Mouse (Mus musculus) embryonic facial prominence, embryonic 14.5 days (tissue): Measurements from ENCODE around the gene Sh3rf1. TPM values are rescaled to one million over a fixed set of nuclear protein-coding genes. Genes with fewer than 3 reads are reported as not detected.
A peak's percentile ranks its signal among the peaks of the same experiment; 100 is the strongest.

ENCODE experiments used
- ATAC-seq: fragments of 200-750 bp; cut with Nextera tagmentation; 2 replicates; pipeline ENCODE4 v1.8.0; 2017; ENCODE audit warnings: low read depth, moderate number of reproducible peaks, moderate TSS enrichment
- DNase-seq: peaks from one replicate; pipeline ENCODE4 v3.0.0-alpha.2; 2015; ENCODE audit warnings: low spot score
- H3K27ac ChIP-seq: fragments of 300-500 bp; sonication (generic); replicated peaks from 2 replicates; pipeline ENCODE4 v1.5.1; 2014; ENCODE audit warnings: low read depth, mild to moderate bottlenecking, low read length, moderate library complexity
- H3K27me3 ChIP-seq: fragments of 300-500 bp; sonication (generic); replicated peaks from 2 replicates; pipeline ENCODE4 v1.6.1; 2014; ENCODE audit warnings: low read length; ENCODE audit not compliant: control insufficient read depth, insufficient read depth
- H3K36me3 ChIP-seq: fragments of 300-500 bp; sonication (generic); 2 replicates; pipeline ENCODE4 v1.6.1; 2014; ENCODE audit warnings: low read length, mixed read lengths; ENCODE audit not compliant: control insufficient read depth, insufficient read depth
- H3K4me1 ChIP-seq: fragments of 300-500 bp; sonication (generic); 2 replicates; pipeline ENCODE4 v1.6.1; 2014; ENCODE audit warnings: antibody characterized with exemption, low read length; ENCODE audit not compliant: control insufficient read depth, insufficient read depth
- H3K4me2 ChIP-seq: fragments of 300-500 bp; sonication (generic); 2 replicates; pipeline ENCODE4 v1.6.1; 2014; ENCODE audit warnings: low read depth, mild to moderate bottlenecking, low read length, moderate library complexity, mixed read lengths
- H3K4me3 ChIP-seq: fragments of 300-500 bp; sonication (generic); 2 replicates; pipeline ENCODE4 v1.5.1; 2014; ENCODE audit warnings: low read depth, mild to moderate bottlenecking, low read length
- H3K9ac ChIP-seq: fragments of 300-500 bp; sonication (generic); 2 replicates; pipeline ENCODE4 v1.6.1; 2014; ENCODE audit warnings: low read depth, mild to moderate bottlenecking, low read length, moderate library complexity, mixed read lengths
- H3K9me3 ChIP-seq: fragments of 300-500 bp; sonication (generic); 2 replicates; pipeline ENCODE4 v1.6.1; 2016; ENCODE audit warnings: low read length; ENCODE audit not compliant: control insufficient read depth
- WGBS: fragments of 180-500 bp; shearing (Covaris S2); extraction: QIAGEN DNeasy Blood & Tissue Kit; methylation state at CpG from one replicate; pipeline ENCODE4 v1.1.7; 2014; 5-methylcytosine and 5-hydroxymethylcytosine counted together
- polyA plus RNA-seq: library from polyadenylated mRNA; unstranded; fragments of >200 nt; fragmentation: Nextera tagmentation; extraction: Ambion mirVana; gene quantifications from 2 replicates; pipeline ENCODE4 v1.2.1, GENCODE M21; 2014

Gene Sh3rf1
- polyA plus RNA-seq, 1 experiment from 2014 or later, result 10.5 TPM

DNA sequence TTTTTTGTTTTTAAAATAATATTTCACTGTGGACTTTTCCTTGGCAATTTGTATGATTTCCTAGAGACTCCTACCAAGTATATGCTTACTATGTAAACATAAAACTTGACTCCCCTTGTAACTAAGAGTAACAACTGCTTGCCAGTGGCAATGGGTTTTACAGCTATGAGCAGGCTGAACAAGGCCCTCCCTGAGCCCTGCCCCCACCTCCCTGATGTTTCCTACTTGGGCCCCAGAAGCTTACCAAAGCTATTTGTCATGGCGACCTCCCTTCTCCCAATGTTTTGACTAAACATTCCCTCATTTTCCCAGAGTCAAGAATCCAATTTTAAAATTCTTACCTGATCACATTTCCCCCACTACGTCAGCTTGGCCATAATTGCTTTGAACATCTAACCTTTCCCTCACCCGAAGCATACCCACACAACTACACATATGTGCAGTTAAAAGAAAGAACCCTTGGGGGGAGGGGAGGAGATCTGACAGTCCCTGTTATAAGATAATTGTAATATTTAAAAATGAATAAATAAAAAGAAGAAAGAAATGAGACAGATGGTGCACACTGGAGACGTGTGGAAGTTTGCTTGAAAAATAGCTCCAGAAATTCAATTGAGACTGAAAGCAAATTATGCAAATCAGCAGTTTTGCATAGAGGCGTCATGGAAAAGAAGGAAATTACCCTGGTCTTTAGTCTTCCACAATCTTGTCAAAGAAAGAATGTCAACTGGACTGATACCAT, 8.4 kb upstream of the Sh3rf1 start:
- Histone ChIP-seq H3K36me3 (no peaks in the 10 kb centered on the region), H3K4me3 (no peak overlapping the region), H3K4me2 (no peak overlapping the region), H3K9ac (no peak overlapping the region), H3K4me1 (0 out of 2 replicates have a peak, but pooled peaks cover 2% of the 10 kb centered on the region), H3K27ac (no peak overlapping the region), H3K9me3 (no peaks in the 10 kb centered on the region), H3K27me3 (no peaks in the 10 kb centered on the region)
- 32% methylated on average over 5 of the region's 5 CpGs for WGBS
- DNase-seq (no peak), ATAC-seq (peak; percentile 30; the same call in 1 of the 2 replicates)

DNA sequence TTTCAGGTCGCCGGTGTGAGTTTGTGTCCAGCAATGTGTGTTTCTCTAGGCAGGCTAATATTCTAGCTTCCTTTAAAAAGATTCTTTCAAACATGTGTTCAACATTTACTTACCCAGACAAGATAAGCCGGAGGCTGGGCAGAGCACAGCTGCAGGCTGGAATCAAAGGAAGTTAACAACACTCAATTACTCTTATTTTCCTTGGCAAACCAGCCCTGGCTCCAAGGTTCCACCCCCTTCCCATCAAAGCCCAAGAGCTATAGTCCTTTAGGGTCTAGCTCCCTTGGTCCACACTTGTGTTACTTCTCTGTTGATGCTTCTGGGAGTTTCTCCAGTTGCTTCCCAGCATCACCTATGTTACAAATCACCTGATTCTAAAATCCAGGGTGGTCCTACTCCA, 6.7 kb upstream of the Sh3rf1 start:
- Histone ChIP-seq H3K9ac (no peak overlapping the region), H3K4me3 (no peak overlapping the region), H3K9me3 (no peaks in the 10 kb centered on the region), H3K36me3 (no peaks in the 10 kb centered on the region), H3K27ac (no peak overlapping the region), H3K4me2 (no peak overlapping the region), H3K4me1 (no peaks in the 10 kb centered on the region), H3K27me3 (no peaks in the 10 kb centered on the region)
- WGBS, result 51% methylated on average over 3 of the region's 3 CpGs
- no peak for DNase-seq
- no peak; the same call in 1 of the 2 replicates for ATAC-seq

DNA sequence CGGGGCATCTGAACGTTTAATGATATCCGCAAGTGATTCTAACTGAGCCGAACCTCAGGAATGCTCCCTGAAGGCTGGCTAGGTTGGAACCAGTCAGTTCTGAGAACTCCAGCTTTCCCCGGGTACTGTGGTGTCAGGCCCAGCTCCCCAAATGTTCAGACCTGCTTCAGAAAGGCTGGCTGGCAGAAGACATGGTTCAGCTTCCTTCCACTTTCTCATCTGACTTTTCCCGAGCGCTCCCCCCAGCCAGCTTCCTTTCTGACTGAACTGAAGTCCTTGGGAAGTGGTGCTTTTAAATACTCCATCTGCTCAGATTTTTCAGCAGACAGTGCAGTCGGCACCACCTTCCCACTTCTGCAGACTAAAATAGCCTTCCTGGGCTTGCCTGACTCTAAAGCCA, 6.2 kb upstream of the Sh3rf1 start:
- Histone ChIP-seq H3K4me2 (no peak overlapping the region), H3K27ac (no peak overlapping the region), H3K9me3 (no peaks in the 10 kb centered on the region), H3K9ac (no peak overlapping the region), H3K27me3 (no peaks in the 10 kb centered on the region), H3K4me3 (no peak overlapping the region), H3K4me1 (no peaks in the 10 kb centered on the region), H3K36me3 (no peaks in the 10 kb centered on the region)
- no peak for ATAC-seq
- DNase-seq, result no peak
- WGBS, result 61% methylated on average over 8 of the region's 8 CpGs

DNA sequence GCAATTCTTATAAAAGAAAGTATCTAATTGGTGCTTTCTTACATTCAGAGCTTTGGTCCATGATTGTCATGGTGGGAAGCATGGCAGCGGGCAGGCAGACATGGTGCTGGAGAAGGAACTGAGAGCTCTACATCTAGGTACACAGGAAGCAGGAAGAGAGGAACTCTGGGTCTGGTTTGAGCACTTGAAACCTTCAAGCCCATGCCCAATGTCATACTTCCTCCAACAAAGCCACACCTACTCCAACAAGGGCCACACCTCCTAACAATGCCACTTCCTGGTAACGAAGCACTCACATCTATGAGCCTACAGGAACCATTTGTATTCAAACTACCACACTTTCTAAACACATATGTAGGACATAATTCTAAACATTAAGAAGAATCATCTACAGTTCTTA, 5.2 kb upstream of the Sh3rf1 start:
- ATAC-seq (no peak), DNase-seq (no peak)
- Histone ChIP-seq H3K9ac (no peak overlapping the region), H3K27ac (no peak overlapping the region), H3K4me2 (no peak overlapping the region), H3K27me3 (no peaks in the 10 kb centered on the region), H3K4me1 (no peaks in the 10 kb centered on the region), H3K9me3 (no peaks in the 10 kb centered on the region), H3K36me3 (no peaks in the 10 kb centered on the region), H3K4me3 (no peak overlapping the region)
- WGBS, result 97% methylated on average over 2 of the region's 2 CpGs

DNA sequence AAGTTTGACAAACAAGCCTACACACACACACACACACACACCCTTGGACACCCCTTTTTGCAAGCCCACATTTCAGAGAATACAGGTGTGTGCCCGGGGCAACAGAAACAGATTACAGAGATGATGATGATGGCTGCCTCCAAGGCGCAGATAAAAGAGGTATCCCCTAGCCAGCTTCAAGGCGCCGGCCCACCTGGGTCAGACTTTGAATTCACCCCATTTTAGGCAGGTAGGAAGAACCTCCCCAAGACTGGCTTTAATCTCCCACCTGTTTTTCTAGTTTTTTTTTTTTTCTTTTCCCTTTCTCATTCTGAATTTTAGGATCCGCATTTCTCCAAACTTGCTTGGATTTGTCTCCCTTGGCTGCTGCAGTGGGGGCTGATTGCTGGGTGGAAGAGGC, 389 bp upstream of the Sh3rf1 start:
- WGBS, result 21% methylated on average over 5 of the region's 5 CpGs
- no peaks in the 10 kb centered on the region for H3K36me3 ChIP-seq
- H3K4me2 ChIP-seq, result peak overlapping the region; percentile 92
- no peaks in the 10 kb centered on the region for H3K9me3 ChIP-seq
- H3K4me3 ChIP-seq, result peak overlapping the region; percentile 82
- H3K4me1 ChIP-seq, result peaks cover 21% of the 10 kb centered on the region
- no peak overlapping the region; the same call in 1 of the 2 replicates for H3K27ac ChIP-seq
- no peak for ATAC-seq
- H3K9ac ChIP-seq, result peak overlapping the region; percentile 87
- no peak for DNase-seq
- H3K27me3 ChIP-seq, result no peaks in the 10 kb centered on the region

DNA sequence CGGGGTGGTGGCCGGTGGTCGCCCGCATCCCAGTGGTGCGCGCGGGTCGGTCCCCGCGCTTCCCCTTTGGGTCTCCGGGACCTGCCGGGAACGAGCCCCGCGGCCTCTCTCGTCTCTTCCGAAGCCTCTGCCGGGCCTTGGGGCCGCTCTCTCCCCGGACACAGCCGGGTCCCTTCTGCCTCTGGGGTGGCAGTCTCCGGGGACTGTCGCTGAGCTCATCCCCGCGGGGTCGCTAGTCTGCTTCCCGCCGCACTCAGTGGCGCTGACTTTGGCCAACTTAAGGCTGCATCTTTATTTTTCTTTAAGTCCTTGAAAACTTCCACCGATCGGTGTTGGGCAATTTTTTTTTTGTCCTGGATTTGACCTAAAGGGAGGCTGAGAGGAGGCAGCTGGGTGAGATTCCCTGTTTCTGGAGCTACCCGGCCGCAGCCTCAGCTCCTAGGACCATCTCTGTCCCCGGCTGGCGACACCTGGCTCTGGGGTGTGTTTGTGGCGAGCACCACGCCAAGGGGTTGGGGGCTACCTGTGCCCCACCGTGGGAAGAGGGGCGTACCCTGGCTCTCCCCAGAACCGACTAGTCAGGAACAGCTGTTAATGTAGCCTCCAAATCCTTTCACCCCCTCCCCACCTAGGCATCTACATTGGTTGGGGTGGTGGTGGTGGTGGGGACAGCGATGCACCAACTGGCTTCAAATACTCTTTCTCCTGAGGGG, 864 bp downstream of the Sh3rf1 start:
- ATAC-seq, result peak; percentile 62
- no peaks in the 10 kb centered on the region; the same call in 1 of the 2 replicates for H3K36me3 ChIP-seq
- H3K4me3 ChIP-seq, result peak overlapping the region; percentile 82
- peak overlapping the region; percentile 92 for H3K4me2 ChIP-seq
- H3K27me3 ChIP-seq, result no peaks in the 10 kb centered on the region
- WGBS, result 0% methylated on average over 18 of the region's 41 CpGs
- no peaks in the 10 kb centered on the region for H3K9me3 ChIP-seq
- peak; percentile 65 for DNase-seq
- peak overlapping the region; percentile 87 for H3K9ac ChIP-seq
- peaks cover 31% of the 10 kb centered on the region for H3K4me1 ChIP-seq
- peak overlapping the region; percentile 81 for H3K27ac ChIP-seq

DNA sequence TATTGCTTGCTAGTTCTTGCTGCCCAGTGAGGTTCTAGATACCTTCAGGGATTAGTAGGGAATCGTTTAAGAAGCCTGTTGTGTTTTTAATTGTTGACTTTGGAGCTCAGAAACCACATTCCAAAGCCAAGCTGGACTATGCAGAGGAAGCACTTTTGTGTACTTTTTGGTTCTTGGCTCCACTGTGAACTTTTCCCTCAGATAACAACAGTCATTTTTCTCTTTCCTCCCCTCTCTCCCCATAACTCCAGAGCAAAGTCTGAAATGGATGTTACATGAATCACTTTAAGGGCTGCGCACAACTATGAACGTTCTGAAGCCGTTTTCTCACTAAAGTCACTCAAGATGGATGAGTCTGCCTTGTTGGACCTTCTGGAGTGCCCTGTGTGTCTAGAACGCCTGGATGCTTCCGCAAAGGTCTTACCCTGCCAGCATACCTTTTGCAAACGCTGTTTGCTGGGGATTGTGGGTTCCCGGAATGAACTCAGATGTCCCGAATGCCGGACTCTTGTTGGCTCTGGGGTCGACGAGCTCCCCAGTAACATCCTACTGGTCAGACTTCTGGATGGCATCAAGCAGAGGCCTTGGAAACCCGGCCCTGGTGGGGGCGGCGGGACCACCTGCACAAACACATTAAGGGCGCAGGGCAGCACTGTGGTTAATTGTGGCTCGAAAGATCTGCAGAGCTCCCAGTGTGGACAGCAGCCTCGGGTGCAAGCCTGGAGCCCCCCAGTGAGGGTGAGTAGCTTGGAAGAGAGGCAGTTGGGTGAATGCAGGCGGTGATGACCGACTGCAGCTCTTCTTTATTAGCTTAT, 2.1 kb downstream of the Sh3rf1 start:
- H3K4me1 ChIP-seq, result peaks cover 33% of the 10 kb centered on the region
- 35% methylated on average over 20 of the region's 20 CpGs for WGBS
- H3K9ac ChIP-seq, result peak overlapping the region; percentile 87
- H3K27me3 ChIP-seq, result no peaks in the 10 kb centered on the region
- no peak overlapping the region for H3K27ac ChIP-seq
- no peaks in the 10 kb centered on the region for H3K9me3 ChIP-seq
- DNase-seq, result no peak
- peak overlapping the region; percentile 92 for H3K4me2 ChIP-seq
- no peak for ATAC-seq
- no peaks in the 10 kb centered on the region; the same call in 1 of the 2 replicates for H3K36me3 ChIP-seq
- peak overlapping the region; percentile 82 for H3K4me3 ChIP-seq

DNA sequence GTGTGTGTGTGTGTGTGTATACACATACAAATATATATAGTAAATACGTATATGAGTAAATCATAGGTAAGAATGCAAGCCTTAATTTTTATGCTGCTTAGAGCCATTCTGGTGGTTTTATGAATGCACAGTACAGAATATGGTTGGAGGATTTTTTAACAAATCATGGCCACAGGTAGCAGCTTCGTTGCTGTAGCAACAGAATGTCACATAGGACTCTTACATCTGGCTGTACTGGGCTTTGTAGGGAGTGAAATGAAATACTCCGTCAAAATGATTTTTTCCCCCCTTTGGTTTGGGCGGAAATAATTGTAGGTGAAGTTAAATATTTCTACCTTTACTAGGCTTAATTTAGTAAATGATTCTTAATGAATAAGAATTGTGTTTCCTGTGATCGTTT, 3.0 kb downstream of the Sh3rf1 start:
- DNase-seq, result no peak
- no peak overlapping the region for H3K9ac ChIP-seq

More for the DNA sequence above, 3.0 kb downstream of the Sh3rf1 start:
- ATAC-seq, result no peak
- peak overlapping the region; percentile 82 for H3K4me3 ChIP-seq
- H3K27me3 ChIP-seq, result no peaks in the 10 kb centered on the region
- peaks cover 33% of the 10 kb centered on the region for H3K4me1 ChIP-seq
- 59% methylated on average over 5 of the region's 5 CpGs for WGBS
- H3K4me2 ChIP-seq, result peak overlapping the region; percentile 92
- H3K36me3 ChIP-seq, result no peaks in the 10 kb centered on the region; the same call in 1 of the 2 replicates
- H3K9me3 ChIP-seq, result no peaks in the 10 kb centered on the region
- H3K27ac ChIP-seq, result no peak overlapping the region
